ENCODE assay signal across 25 mouse cellular contexts in the genomic region with DNA sequence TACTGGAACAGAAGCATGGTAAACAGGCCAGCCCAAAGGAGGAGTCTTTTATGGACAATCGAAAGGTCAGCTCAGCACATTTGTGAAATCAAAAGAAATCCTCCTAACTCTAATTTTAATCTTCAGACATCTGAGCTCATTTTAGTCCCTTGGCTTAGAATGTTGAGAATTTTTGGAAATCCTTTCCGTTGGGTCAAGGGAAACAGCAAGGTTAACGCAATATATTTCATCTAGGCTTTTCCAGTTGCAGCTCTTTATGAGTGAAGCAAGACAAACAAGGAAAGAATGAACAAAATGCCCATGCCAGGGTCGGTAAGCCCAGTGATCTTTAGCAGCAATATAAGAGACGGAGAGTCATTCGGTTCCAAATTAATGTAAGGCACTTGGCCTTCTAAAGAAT.
"Had no signal": no experiment of that assay in that cellular context is flagged by ENCODE, and none has a peak within 500 bp of the region (broad histone marks: within the 10 kb centered on the region; RNA-seq: fewer than 3 reads in every experiment).

No protein-coding gene starts in this region.

- H3K36me3 ChIP-seq: hindbrain, embryonic 10.5 days; hindbrain, embryonic 12.5 days; intestine, embryonic 15.5 days; limb, embryonic 10.5 days; limb, embryonic 12.5 days; liver, embryonic 13.5 days; liver, embryonic 15.5 days had no signal

- H3K27me3 ChIP-seq: heart, embryonic 12.5 days; hindbrain, embryonic 12.5 days; intestine, embryonic 15.5 days; limb, embryonic 12.5 days; liver, embryonic 13.5 days; liver, embryonic 15.5 days had no signal

- H3K4me3 ChIP-seq: heart, embryonic 10.5 days; heart, embryonic 12.5 days; hindbrain, embryonic 10.5 days; hindbrain, embryonic 12.5 days; intestine, embryonic 15.5 days; limb, embryonic 10.5 days; limb, embryonic 12.5 days; liver, embryonic 13.5 days; liver, embryonic 15.5 days had no signal

- ATAC-seq: hindbrain, embryonic 16.5 days; inflammation-experienced regulatory T-cells, adult 6 months; intestine, embryonic 15.5 days; intestine, postnatal 0 days had no signal

- H3K4me1 ChIP-seq: heart, embryonic 10.5 days; hindbrain, embryonic 10.5 days; hindbrain, embryonic 12.5 days; intestine, embryonic 15.5 days; limb, embryonic 10.5 days; limb, embryonic 12.5 days; liver, embryonic 13.5 days; liver, embryonic 15.5 days had no signal

- DNase-seq: gastrocnemius, postnatal 14 days; gastrocnemius, postnatal 36 days; heart, adult 18-20 months; heart, postnatal 10 days; heart, postnatal 4 days; kidney, adult 18-20 months; kidney, adult 8-10 months; kidney, postnatal 10 days; kidney, postnatal 25 days; kidney, postnatal 4 days; liver; liver, embryonic 13.5 days had no signal

- H3K9ac ChIP-seq: heart, embryonic 12.5 days; hindbrain, embryonic 12.5 days; hindbrain, embryonic 14.5 days; intestine, embryonic 15.5 days; limb, embryonic 12.5 days; liver, embryonic 13.5 days; liver, embryonic 15.5 days had no signal

- H3K4me2 ChIP-seq: heart, embryonic 12.5 days; hindbrain, embryonic 12.5 days; hindbrain, embryonic 14.5 days; intestine, embryonic 15.5 days; limb, embryonic 12.5 days; liver, embryonic 11.5 days; liver, embryonic 13.5 days; liver, embryonic 15.5 days had no signal

- H3K9me3 ChIP-seq: heart, embryonic 10.5 days; heart, embryonic 12.5 days; hindbrain, embryonic 10.5 days; hindbrain, embryonic 12.5 days; intestine, embryonic 15.5 days; limb, embryonic 10.5 days; limb, embryonic 12.5 days; liver, embryonic 13.5 days; liver, embryonic 15.5 days had no signal

- H3K27ac ChIP-seq: heart, embryonic 10.5 days; hindbrain, embryonic 10.5 days; hindbrain, embryonic 12.5 days; hindbrain, embryonic 14.5 days; intestine, embryonic 15.5 days; limb, embryonic 10.5 days; limb, embryonic 12.5 days; liver, embryonic 13.5 days; liver, embryonic 15.5 days had no signal
